Mouse (Mus musculus) lung, adult 2 months (tissue): ENCODE results near the gene Ggta1.

ENCODE experiments used
- CTCF ChIP-seq: fragments of 200-500 bp; IDR thresholded peaks from 2 replicates; pipeline ENCODE4 v1.5.1; 2011; ENCODE audit warnings: mild to moderate bottlenecking, low read length, control low read depth; ENCODE audit not compliant: insufficient read depth
- POLR2A ChIP-seq: fragments of 200-500 bp; IDR thresholded peaks from 2 replicates; pipeline ENCODE4 v1.6.1; 2011; ENCODE audit warnings: low read depth, mild to moderate bottlenecking, control low read depth, low read length, borderline replicate concordance; ENCODE audit errors: extremely low read depth

GRCm38 (mm10) chr2:35490458-35491111 lies 27.6 kb upstream of the Ggta1 start:
- TF ChIP-seq CTCF = no peak
- TF ChIP-seq POLR2A = no peak
